Mouse (Mus musculus) layer of hippocampus, postnatal 25 days (tissue): Measurements from ENCODE around the gene Psma6. TPM values are rescaled to one million over a fixed set of nuclear protein-coding genes. Genes with fewer than 3 reads are reported as not detected.
A peak's percentile ranks its signal among the peaks of the same experiment; 100 is the strongest.

ENCODE experiments used
- DNase-seq, 2 experiments: peaks; one replicate each; pipeline ENCODE4 v3.0.0; 2022; ENCODE audit warnings: mixed read lengths in 2 of 2, low spot score in 1 of 2; ENCODE audit errors: extremely low spot score in 1 of 2
- total RNA-seq, 2 experiments: library from RNA; stranded (reverse); gene quantifications; 2 replicates each; pipeline ENCODE4 v1.2.3; 2021

Gene Psma6
- total RNA-seq, 2 experiments from 2014 or later = 130 to 151 TPM

- DNase-seq = no peak
Measured at GRCm38 (mm10) chr12:55460900-55461299, 76.9 kb downstream of the Psma6 start.

- no peak for DNase-seq
Measured at GRCm38 (mm10) chr12:55461767-55462166, 77.7 kb downstream of the Psma6 start.

GRCm38 (mm10) chr12:55462456-55462855 is 78.4 kb downstream of the Psma6 start:
- no peak for DNase-seq

GRCm38 (mm10) chr12:55463087-55463486 is 79.1 kb downstream of the Psma6 start:
- no peak for DNase-seq

- peak; percentile 35 to 36 for DNase-seq
Measured at GRCm38 (mm10) chr12:55463992-55464845, 80.2 kb downstream of the Psma6 start.

GRCm38 (mm10) chr12:55464846-55465361 is 80.9 kb downstream of the Psma6 start:
- DNase-seq = peak in 1 of 2 experiments; percentile 32

- no peak for DNase-seq
Measured at GRCm38 (mm10) chr12:55465401-55465983, 81.5 kb downstream of the Psma6 start.

GRCm38 (mm10) chr12:55466088-55466701 is 82.2 kb downstream of the Psma6 start:
- DNase-seq = no peak

- DNase-seq = no peak
Measured at GRCm38 (mm10) chr12:55466816-55467215, 82.8 kb downstream of the Psma6 start.

GRCm38 (mm10) chr12:55467331-55468180 is 83.5 kb downstream of the Psma6 start:
- no peak for DNase-seq

Other genes with a start within 250 kb of the Psma6 start
- 10 to 100 TPM; 56.2 to 61.2 TPM for gene Srp54b, start 229.1 kb upstream of the Psma6 start, total RNA-seq
- 10 to 100 TPM in 1 of 2 experiments, not detected in 1; 10.0 TPM for gene 1700047I17Rik2, start 184.6 kb upstream of the Psma6 start, total RNA-seq
- gene Srp54c, start 154.1 kb upstream of the Psma6 start, total RNA-seq = 10 to 100 TPM; 32.0 to 34.7 TPM
- gene 1110008L16Rik, start 84.6 kb upstream of the Psma6 start, total RNA-seq = 1 to 10 TPM; 9.3 to 9.4 TPM
- gene Ppp2r3c, start 81.2 kb upstream of the Psma6 start, total RNA-seq = 10 to 100 TPM; 12.2 to 14.3 TPM
- gene Nfkbia, start 108.4 kb downstream of the Psma6 start, total RNA-seq = 10 to 100 TPM; 26.8 to 44.1 TPM
- under 1 TPM in 1 of 2 experiments, not detected in 1; 0.32 TPM for gene Aldoart2, start 181.0 kb downstream of the Psma6 start, total RNA-seq
- gene Insm2, start 215.2 kb downstream of the Psma6 start, total RNA-seq = under 1 TPM in 1 of 2 experiments, not detected in 1; 0.15 TPM